Mouse (Mus musculus) myocyte (in vitro differentiated cells): ENCODE results near the gene Lrpap1.

Experiments used
- CEBPB ChIP-seq: IDR thresholded peaks from 2 replicates; pipeline ENCODE4 v1.6.1; 2011; ENCODE audit warnings: mild to moderate bottlenecking, moderate library complexity; ENCODE audit not compliant: poor library complexity, insufficient read depth, severe bottlenecking
- MAX ChIP-seq: IDR thresholded peaks from one replicate; pipeline ENCODE4 v1.6.1; 2011; ENCODE audit warnings: low read depth, mild to moderate bottlenecking, control low read depth
- POLR2A ChIP-seq: IDR thresholded peaks from one replicate; pipeline ENCODE4 v1.6.1; 2011; ENCODE audit warnings: low read depth, mild to moderate bottlenecking, control low read depth, moderate library complexity; ENCODE audit not compliant: insufficient read length
- TCF12 ChIP-seq: IDR thresholded peaks from one replicate; pipeline ENCODE4 v1.6.1; 2011; ENCODE audit warnings: mild to moderate bottlenecking, control low read depth; ENCODE audit not compliant: poor library complexity, insufficient read depth, severe bottlenecking
- TCF3 ChIP-seq: IDR thresholded peaks from one replicate; pipeline ENCODE4 v1.6.1; 2011; ENCODE audit warnings: low read depth, control low read depth; ENCODE audit not compliant: insufficient read length
- USF1 ChIP-seq: IDR thresholded peaks from one replicate; pipeline ENCODE4 v1.6.1; 2011; ENCODE audit warnings: low read depth, mild to moderate bottlenecking, control low read depth, moderate library complexity

GRCm38 (mm10) chr5:35105922-35106298 lies 344 bp upstream of the Lrpap1 start:
- TF ChIP-seq POLR2A = no peak
- no peak for TF ChIP-seq MAX
- no peak for TF ChIP-seq CEBPB
- TF ChIP-seq USF1 = no peak
- no peak for TF ChIP-seq TCF3
- no peak for TF ChIP-seq TCF12
